Mouse (Mus musculus) ovary, adult 18-20 months (tissue): Measurements from ENCODE around the gene AC129217.1.
A peak's percentile ranks its signal among the peaks of the same experiment; 100 is the strongest.

Experiments used
- DNase-seq: peaks from one replicate; pipeline ENCODE4 v3.0.0; 2022; ENCODE audit warnings: low spot score, mixed read lengths

AC129217.1 gene

GRCm38 (mm10) chr19:8870838-8871237, 41.3 kb downstream of the AC129217.1 start:
- no peak for DNase-seq

- DNase-seq = peak; percentile 98
Measured at GRCm38 (mm10) chr19:8871267-8872186, 42.0 kb downstream of the AC129217.1 start, which contains the start of gene Ubxn1. Ubxn1 (plus strand) TSS chr19:8871496.

- no peak for DNase-seq
Measured at GRCm38 (mm10) chr19:8872266-8872840, 42.8 kb downstream of the AC129217.1 start.

- DNase-seq = no peak
Measured at GRCm38 (mm10) chr19:8875031-8875430, 45.5 kb downstream of the AC129217.1 start.

- DNase-seq = peak; percentile 87
Measured at GRCm38 (mm10) chr19:8880311-8881033, 50.9 kb downstream of the AC129217.1 start, which contains the start of gene Uqcc3. Uqcc3 (minus strand) TSS chr19:8880923.

GRCm38 (mm10) chr19:8881034-8881392, 51.4 kb downstream of the AC129217.1 start:
- DNase-seq = no peak

GRCm38 (mm10) chr19:8883616-8884015, 54.0 kb downstream of the AC129217.1 start, which contains the start of the genes Lbhd1 and Gm49403:
Lbhd1 (plus strand) TSS chr19:8883732.
Gm49403 (plus strand) TSS chr19:8883930.
- no peak for DNase-seq

- DNase-seq = no peak
Measured at GRCm38 (mm10) chr19:8886916-8887584, 57.5 kb downstream of the AC129217.1 start.

GRCm38 (mm10) chr19:8887585-8888463, 58.3 kb downstream of the AC129217.1 start:
- no peak for DNase-seq

GRCm38 (mm10) chr19:8888511-8889385, 59.2 kb downstream of the AC129217.1 start, which contains the start of the genes 1810009A15Rik and Gm49416:
1810009A15Rik (plus strand) TSS chr19:8888853.
Gm49416 (plus strand) TSS chr19:8888926.
- peak; percentile 91 for DNase-seq
